Mouse (Mus musculus): Measurements from ENCODE around the gene Calhm2. TPM values are rescaled to one million over a fixed set of nuclear protein-coding genes. Genes with fewer than 3 reads are reported as not detected.

The Calhm2 gene
- polyA plus RNA-seq, 1 experiment from 2014 or later: 0.05 TPM

GRCm38 (mm10) chr19:47175472-47175871 is 37.4 kb upstream of the Calhm2 start:
- peaks cover 40% of the 10 kb centered on the region for H3K27me3 ChIP-seq
- ATAC-seq: no peak
- in situ Hi-C loops (cut with MboI; ENCODE audit: low pct_unique_long_range_greater_than_20kb): loop anchor here (5.0 kb wide), 2 partner anchors 82 to 157 kb away; no protein-coding TSS in a partner anchor
- TF ChIP-seq CTCF (IDR thresholded peaks at IDR 0.05): peak; percentile 57
- no peak for DNase-seq (ENCODE audit: low read depth, low spot score)
- ChIA-PET POLR2A (no interaction called here), CTCF (interaction anchor here (0.9 to 1.3 kb wide), 6 partner anchors 9 to 167 kb away, joined by 3 to 4 read pairs (median 3); no protein-coding TSS in a partner anchor)

GRCm38 (mm10) chr19:47174515-47174914 is 36.4 kb upstream of the Calhm2 start:
- peak; percentile 79 for TF ChIP-seq CTCF (IDR thresholded peaks at IDR 0.05)
- CTCF ChIA-PET: interaction anchor here (0.6 to 1.3 kb wide), 7 partner anchors 12 to 168 kb away, joined by 3 to 4 read pairs (median 3); no protein-coding TSS in a partner anchor
- DNase-seq (ENCODE audit: low read depth, low spot score): no peak
- H3K27me3 ChIP-seq: peaks cover 30% of the 10 kb centered on the region
- no peak for ATAC-seq
- POLR2A ChIA-PET: no interaction called here
- in situ Hi-C loops (cut with MboI; ENCODE audit: low pct_unique_long_range_greater_than_20kb): no loop called here

- TF ChIP-seq CTCF (IDR thresholded peaks at IDR 0.05): peak; percentile 87
- H3K27me3 ChIP-seq: peaks cover 13% of the 10 kb centered on the region
- in situ Hi-C loops (cut with MboI; ENCODE audit: low pct_unique_long_range_greater_than_20kb): loop anchor here (5.0 kb wide), 1 partner anchor 47 kb away; no protein-coding TSS in a partner anchor
- DNase-seq (ENCODE audit: low read depth, low spot score): no peak
- ATAC-seq: peak; percentile 77
- ChIA-PET POLR2A (interaction anchor here (1.4 kb wide), 1 partner anchor 44 kb away, joined by 3 read pairs; no protein-coding TSS in a partner anchor), CTCF (interaction anchor here (0.7 to 6.4 kb wide), 26 partner anchors 10 to 500 kb away, joined by 3 to 46 read pairs (median 5); partner anchors contain the start of gene Calhm2)
These were observed 30.8 kb upstream of the Calhm2 start for GRCm38 (mm10) chr19:47168793-47169412.

- no peak for DNase-seq (ENCODE audit: low read depth, low spot score)
- ChIA-PET POLR2A (interaction anchor here (1.4 kb wide), 1 partner anchor 43 kb away, joined by 3 read pairs; no protein-coding TSS in a partner anchor), CTCF (interaction anchor here (0.7 to 6.4 kb wide), 26 partner anchors 9 to 476 kb away, joined by 3 to 46 read pairs (median 5); partner anchors contain the start of gene Calhm2)
- peak; percentile 86 for TF ChIP-seq CTCF (IDR thresholded peaks at IDR 0.05)
- in situ Hi-C loops (cut with MboI; ENCODE audit: low pct_unique_long_range_greater_than_20kb): loop anchor here (5.0 kb wide), 1 partner anchor 46 kb away; no protein-coding TSS in a partner anchor
- peaks cover 9% of the 10 kb centered on the region for H3K27me3 ChIP-seq
- no peak for ATAC-seq
These were observed 30.1 kb upstream of the Calhm2 start for GRCm38 (mm10) chr19:47168223-47168622.

GRCm38 (mm10) chr19:47167617-47168214 is 29.6 kb upstream of the Calhm2 start:
- POLR2A ChIA-PET: interaction anchor here (1.4 kb wide), 1 partner anchor 43 kb away, joined by 3 read pairs; no protein-coding TSS in a partner anchor
- in situ Hi-C loops (cut with MboI; ENCODE audit: low pct_unique_long_range_greater_than_20kb): loop anchor here (5.0 kb wide), 1 partner anchor 45 kb away; no protein-coding TSS in a partner anchor
- ATAC-seq (no peak), DNase-seq (ENCODE audit: low read depth, low spot score) (no peak)
- no peak for TF ChIP-seq CTCF (IDR thresholded peaks at IDR 0.05)
- peaks cover 4% of the 10 kb centered on the region for H3K27me3 ChIP-seq
- CTCF ChIA-PET: interaction anchor here (0.9 to 6.4 kb wide), 15 partner anchors 11 to 105 kb away, joined by 3 to 46 read pairs (median 6); no protein-coding TSS in a partner anchor

GRCm38 (mm10) chr19:47166758-47167157 is 28.7 kb upstream of the Calhm2 start:
- in situ Hi-C loops (cut with MboI; ENCODE audit: low pct_unique_long_range_greater_than_20kb): loop anchor here (5.0 kb wide), 1 partner anchor 44 kb away; no protein-coding TSS in a partner anchor
- DNase-seq (ENCODE audit: low read depth, low spot score) (no peak), ATAC-seq (no peak)
- no peak for TF ChIP-seq CTCF (IDR thresholded peaks at IDR 0.05)
- H3K27me3 ChIP-seq: no peaks in the 10 kb centered on the region
- POLR2A ChIA-PET: no interaction called here
- CTCF ChIA-PET: interaction anchor here (1.0 to 6.4 kb wide), 4 partner anchors 9 to 46 kb away, joined by 3 to 46 read pairs (median 10); no protein-coding TSS in a partner anchor

- DNase-seq (ENCODE audit: low read depth, low spot score): no peak
- H3K27me3 ChIP-seq: no peaks in the 10 kb centered on the region
- POLR2A ChIA-PET: no interaction called here
- in situ Hi-C loops (cut with MboI; ENCODE audit: low pct_unique_long_range_greater_than_20kb): no loop called here
- no peak for TF ChIP-seq CTCF (IDR thresholded peaks at IDR 0.05)
- CTCF ChIA-PET: interaction anchor here (6.4 kb wide), 1 partner anchor 39 kb away, joined by 46 read pairs; no protein-coding TSS in a partner anchor
- no peak for ATAC-seq
These were observed 25.2 kb upstream of the Calhm2 start for GRCm38 (mm10) chr19:47163176-47163744.

GRCm38 (mm10) chr19:47161669-47162068 is 23.6 kb upstream of the Calhm2 start:
- H3K27me3 ChIP-seq: peaks cover 9% of the 10 kb centered on the region
- ATAC-seq (no peak), DNase-seq (ENCODE audit: low read depth, low spot score) (no peak)
- ChIA-PET CTCF (no interaction called here), POLR2A (interaction anchor here (0.6 kb wide), 1 partner anchor 22 kb away, joined by 3 read pairs; no protein-coding TSS in a partner anchor)
- no peak for TF ChIP-seq CTCF (IDR thresholded peaks at IDR 0.05)
- in situ Hi-C loops (cut with MboI; ENCODE audit: low pct_unique_long_range_greater_than_20kb): no loop called here

- in situ Hi-C loops (cut with MboI; ENCODE audit: low pct_unique_long_range_greater_than_20kb): no loop called here
- no peak for DNase-seq (ENCODE audit: low read depth, low spot score)
- peaks cover 21% of the 10 kb centered on the region for H3K27me3 ChIP-seq
- CTCF ChIA-PET: interaction anchor here (1.1 kb wide), 1 partner anchor 11 kb away, joined by 3 read pairs; no protein-coding TSS in a partner anchor
- no peak for ATAC-seq
- POLR2A ChIA-PET: no interaction called here
- TF ChIP-seq CTCF (IDR thresholded peaks at IDR 0.05): no peak
These were observed 19.6 kb upstream of the Calhm2 start, which contains the start of gene Calhm3 for GRCm38 (mm10) chr19:47157664-47158063. Gene Calhm3, minus strand, starts transcription at chr19:47157764.

GRCm38 (mm10) chr19:47153767-47154166 is 15.7 kb upstream of the Calhm2 start:
- in situ Hi-C loops (cut with MboI; ENCODE audit: low pct_unique_long_range_greater_than_20kb): no loop called here
- no peak for TF ChIP-seq CTCF (IDR thresholded peaks at IDR 0.05)
- DNase-seq (ENCODE audit: low read depth, low spot score): no peak
- ChIA-PET POLR2A (no interaction called here), CTCF (no interaction called here)
- no peak for ATAC-seq
- H3K27me3 ChIP-seq: peaks cover 34% of the 10 kb centered on the region

All from Patski (cell line).